Mouse (Mus musculus): Measurements from ENCODE around the gene Rapgef6.

GRCm38 (mm10) chr11:54554970-54555369, 32.3 kb downstream of the Rapgef6 start:
- TF ChIP-seq POLR2A (IDR thresholded peaks at IDR 0.05; ENCODE audit: low read depth, low read length) (no peak), CTCF (conservative IDR thresholded peaks at IDR 0.05; ENCODE audit: insufficient read depth, insufficient read length, low read depth, low read length) (no peak)

Data from kidney, adult 2 months (tissue).